Mouse (Mus musculus): ENCODE measurements around the gene Gad2. TPM values are rescaled to one million over a fixed set of nuclear protein-coding genes. Genes with fewer than 3 reads are reported as not detected.

The Gad2 gene
- polyA plus RNA-seq, 1 experiment from 2014 or later = 0.56 TPM

GRCm38 (mm10) chr2:22740441-22740840 lies 118.4 kb downstream of the Gad2 start:
- ATAC-seq (ENCODE audit: borderline replicate concordance, extremely low read depth, low FRiP score, low TSS enrichment) = no peak
- Histone ChIP-seq H3K4me1 (no peaks in the 10 kb centered on the region; the same call in 1 of the 2 replicates), H3K27ac (no peak overlapping the region), H3K9ac (no peak overlapping the region), H3K27me3 (no peaks in the 10 kb centered on the region), H3K9me3 (no peaks in the 10 kb centered on the region), H3K4me3 (no peak overlapping the region), H3K4me2 (no peak overlapping the region), H3K36me3 (no peaks in the 10 kb centered on the region)
- 69% methylated on average over 1 of the region's 1 CpGs for WGBS

DNA sequence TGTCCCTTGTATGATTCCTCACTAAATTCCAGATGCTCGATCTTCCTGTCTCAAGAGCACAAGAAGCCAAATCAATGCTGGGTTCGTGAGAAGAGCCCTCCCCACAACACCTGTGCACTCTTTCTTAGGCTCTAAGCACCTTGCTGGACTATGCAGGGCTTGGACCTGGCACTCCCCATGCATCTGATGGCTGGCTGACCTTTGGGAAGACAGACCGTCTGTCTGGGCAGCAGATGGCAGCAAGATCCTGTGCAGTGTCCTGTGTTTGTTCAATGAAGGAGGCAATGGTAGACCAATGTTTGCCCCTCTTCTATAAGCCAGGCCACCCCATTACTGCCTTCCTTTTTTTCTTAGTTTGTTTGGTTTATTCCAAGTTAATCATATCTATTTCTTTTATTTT lies 119.2 kb downstream of the Gad2 start:
- Histone ChIP-seq H3K36me3 (no peaks in the 10 kb centered on the region), H3K9me3 (no peaks in the 10 kb centered on the region), H3K9ac (no peak overlapping the region), H3K27me3 (no peaks in the 10 kb centered on the region), H3K4me1 (no peaks in the 10 kb centered on the region; the same call in 1 of the 2 replicates), H3K4me3 (no peak overlapping the region), H3K27ac (no peak overlapping the region), H3K4me2 (no peak overlapping the region)
- no peak for ATAC-seq (ENCODE audit: borderline replicate concordance, extremely low read depth, low FRiP score, low TSS enrichment)
- 57% methylated on average over 3 of the region's 3 CpGs for WGBS

Small RNA genes within 50 kb of the gene (microRNA-seq; reads per million reads assigned to microRNA genes)
- gene Gm23636 (not detected), gene Mir3967 (not detected)

Other genes starting within 250 kb of the Gad2 start
- 1.6 and 2.1 TPM in 2 replicates for gene Apbb1ip, start 151.9 kb downstream of the Gad2 start, polyA plus RNA-seq (2015; fragmentation: Nextera tagmentation; extraction: Ambion mirVana)

All from lung, embryonic 15.5 days (tissue).